Mouse (Mus musculus) regulatory T cell (primary cell): Measurements from ENCODE around the gene Setdb1.
"Not testable (repeated sequence)": the region's sequence is repeated elsewhere in the genome, so short reads cannot be mapped to it uniquely, and the experiment has no call there.

Source experiments
- in situ Hi-C: fragments of 300-600 bp; cut with MboI, MseI; formaldehyde crosslinking; loops from one replicate; pipeline ENCODE4 v1.15.1; 2025; ENCODE audit warnings: high pct_unique_total_duplicates

The Setdb1 gene

DNA sequence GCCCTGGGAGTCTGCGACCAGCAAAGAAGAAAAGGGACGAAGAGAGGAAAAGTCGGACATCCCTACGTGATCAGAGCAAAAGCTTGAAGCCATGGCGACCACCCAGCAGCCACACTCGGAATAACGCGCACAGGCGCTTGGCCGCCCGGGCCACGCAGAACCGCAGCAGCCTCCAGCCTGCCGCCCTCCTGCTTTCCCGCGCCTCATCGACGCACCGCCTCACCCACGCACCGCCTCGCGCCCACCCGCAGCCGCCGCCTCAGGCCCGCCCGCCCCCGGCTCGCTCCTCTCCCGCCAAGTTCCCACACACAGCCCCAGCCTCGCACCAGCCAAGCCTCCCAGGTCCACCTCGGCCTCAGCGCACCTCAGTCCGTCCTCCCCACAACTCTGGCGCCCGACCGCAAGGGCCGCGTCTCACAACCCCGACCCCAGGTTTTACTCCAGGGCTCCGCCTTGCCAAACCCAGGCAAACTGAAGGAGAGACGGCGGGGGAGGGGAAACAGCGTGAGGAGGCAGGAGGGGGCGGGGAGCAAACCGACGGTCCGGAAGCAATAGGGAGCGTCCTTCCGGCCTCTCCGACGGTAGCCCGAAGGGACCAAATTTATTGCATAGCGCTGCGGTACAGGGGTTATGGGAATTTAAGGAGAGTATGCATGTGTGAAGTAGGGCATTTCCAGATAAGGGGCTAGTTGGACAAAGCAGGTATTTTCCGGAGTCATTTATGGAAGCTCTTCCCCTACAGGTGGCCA, at the start of gene Setdb1:
Gene Setdb1, minus strand, starts transcription at position 502 of the 749 bp plus-strand sequence.
- in situ Hi-C loops = not testable (repeated sequence)

- in situ Hi-C loops = no loop called here
Observed at GRCm38 (mm10) chr3:95402741-95403140, 45.7 kb upstream of the Setdb1 start, which contains the start of gene 4930558C23Rik. 4930558C23Rik (minus strand) TSS chr3:95402841.

GRCm38 (mm10) chr3:95394385-95394784, 37.4 kb upstream of the Setdb1 start:
- in situ Hi-C loops = no loop called here

GRCm38 (mm10) chr3:95385401-95386075, 28.5 kb upstream of the Setdb1 start:
- in situ Hi-C loops = no loop called here

GRCm38 (mm10) chr3:95373208-95373607, 16.2 kb upstream of the Setdb1 start:
- in situ Hi-C loops = no loop called here

DNA sequence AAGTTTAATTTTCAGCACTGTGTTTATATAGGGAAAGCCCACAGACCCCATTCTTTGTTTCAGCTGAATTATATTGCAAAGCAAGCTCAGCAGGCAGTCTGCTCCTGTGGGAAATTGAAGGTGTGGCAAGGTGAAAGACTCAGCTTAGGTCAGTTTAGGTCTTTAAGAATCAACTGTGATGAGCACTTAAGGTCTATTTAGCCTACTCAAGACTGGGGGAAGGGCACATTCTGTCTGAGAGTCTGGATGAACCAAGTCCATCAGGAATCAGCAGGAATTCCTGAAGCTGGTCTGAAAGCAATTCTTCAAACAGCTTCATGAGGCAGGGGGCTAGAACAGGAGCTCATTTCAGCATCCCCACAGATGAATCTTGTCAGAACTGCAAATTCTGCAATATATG, 13.1 kb upstream of the Setdb1 start:
- in situ Hi-C loops = no loop called here

DNA sequence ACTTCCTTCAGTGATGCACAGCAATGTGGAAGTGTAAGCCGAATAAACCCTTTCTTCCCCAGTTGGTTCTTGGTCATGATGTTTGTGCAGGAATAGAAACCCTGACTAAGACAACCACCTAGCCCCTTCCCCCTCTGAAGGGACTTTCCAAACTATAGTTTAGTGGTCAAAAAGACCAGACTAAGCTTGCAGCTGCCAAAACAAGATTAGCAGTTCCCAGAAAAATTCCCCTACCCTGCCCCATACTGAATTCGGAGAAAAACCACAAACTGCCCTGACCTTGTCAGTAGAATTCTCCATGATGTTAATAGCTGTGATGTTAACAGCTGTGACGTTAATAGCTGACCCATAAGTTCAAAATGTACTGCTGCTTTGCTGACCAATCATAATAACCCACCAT, 3.3 kb upstream of the Setdb1 start:
- in situ Hi-C loops = not testable (repeated sequence)

DNA sequence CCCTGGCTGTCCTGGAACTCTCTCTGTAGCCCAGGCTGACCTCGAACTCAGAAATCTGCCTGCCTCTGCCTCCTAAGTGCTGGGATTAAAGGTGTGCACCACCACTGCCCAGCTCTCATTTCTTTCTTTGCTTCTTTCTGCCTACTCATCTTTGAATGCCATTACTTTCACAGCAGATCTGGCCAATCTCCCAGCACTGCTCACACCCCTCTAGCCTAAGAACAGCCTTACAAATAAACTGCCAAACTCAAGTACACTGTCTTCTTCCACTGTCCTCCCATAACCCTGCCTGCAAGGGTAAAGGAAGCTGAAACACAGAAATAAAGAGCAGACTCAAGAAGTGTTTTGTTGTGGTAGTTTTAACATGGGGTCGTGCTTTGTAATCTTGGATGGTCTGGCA, 744 bp upstream of the Setdb1 start:
- in situ Hi-C loops = no loop called here

DNA sequence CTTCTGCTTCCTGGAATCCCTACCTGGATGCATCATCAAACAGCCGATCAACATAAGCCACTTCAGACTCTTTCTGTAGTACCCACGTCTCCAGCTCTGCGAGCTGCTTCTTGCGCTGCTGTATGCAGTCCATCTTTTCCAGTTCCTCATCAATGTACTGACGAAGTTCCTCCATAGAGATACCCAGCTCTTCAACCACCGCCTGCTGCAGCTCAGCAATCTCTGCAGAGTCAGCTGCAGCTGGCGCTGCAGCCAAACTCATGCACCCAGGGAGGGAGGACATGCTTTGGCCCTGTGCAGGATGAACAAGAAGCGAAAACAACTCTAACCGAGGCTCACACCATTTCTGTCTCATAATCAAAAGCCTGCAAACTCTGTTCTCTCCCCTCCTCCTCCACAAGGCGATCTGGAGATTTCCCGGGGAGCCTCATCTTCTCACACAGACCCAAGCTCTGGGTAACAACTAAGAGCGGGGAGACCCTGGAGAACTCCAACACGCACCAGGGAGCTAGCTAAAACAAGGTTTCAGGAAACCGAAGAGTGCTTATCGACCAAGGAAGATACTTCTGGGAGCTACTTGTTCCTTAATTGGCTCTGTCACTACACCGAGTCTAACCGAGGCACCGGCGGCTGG, 974 bp downstream of the Setdb1 start:
- in situ Hi-C loops = not testable (repeated sequence)

DNA sequence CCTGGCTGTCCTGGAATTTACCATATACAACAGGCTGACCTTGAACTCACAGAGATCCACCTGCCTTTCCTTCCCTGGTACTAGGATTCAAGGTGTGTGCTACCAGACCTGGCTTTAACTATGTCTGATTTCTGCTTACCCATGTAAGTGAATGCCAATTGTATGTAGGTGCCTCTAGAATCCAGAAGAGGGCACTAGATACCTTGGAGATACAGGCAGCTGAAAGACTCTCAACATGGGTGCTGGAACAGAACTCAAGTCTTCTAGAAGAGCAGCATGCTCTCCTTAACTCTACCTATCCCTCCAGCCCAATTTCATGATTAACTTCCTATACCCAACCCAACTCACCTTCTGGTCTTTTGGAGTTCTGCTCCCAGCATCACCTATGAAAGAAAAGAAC, 7.5 kb downstream of the Setdb1 start:
- in situ Hi-C loops = loop anchor here (10.0 kb wide), 1 partner anchor 105 kb away; no protein-coding TSS in a partner anchor

DNA sequence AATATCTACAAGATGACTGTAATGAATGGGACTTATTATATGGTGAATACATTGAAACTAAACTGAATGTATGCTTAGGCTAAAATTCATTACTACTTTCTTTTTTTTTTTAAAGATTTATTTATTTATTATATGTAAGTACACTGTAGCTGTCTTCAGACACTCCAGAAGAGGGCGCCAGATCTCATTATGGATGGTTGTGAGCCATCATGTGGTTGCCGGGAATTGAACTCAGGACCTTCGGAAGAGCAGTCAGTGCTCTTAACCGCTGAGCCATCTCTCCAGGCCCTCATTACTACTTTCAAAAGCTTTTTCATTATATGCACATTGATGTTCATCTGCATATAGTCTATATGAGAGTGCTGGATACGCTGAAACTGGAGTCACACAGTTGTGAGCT, 8.7 kb downstream of the Setdb1 start:
- in situ Hi-C loops = loop anchor here (10.0 kb wide), 1 partner anchor 106 kb away; no protein-coding TSS in a partner anchor

DNA sequence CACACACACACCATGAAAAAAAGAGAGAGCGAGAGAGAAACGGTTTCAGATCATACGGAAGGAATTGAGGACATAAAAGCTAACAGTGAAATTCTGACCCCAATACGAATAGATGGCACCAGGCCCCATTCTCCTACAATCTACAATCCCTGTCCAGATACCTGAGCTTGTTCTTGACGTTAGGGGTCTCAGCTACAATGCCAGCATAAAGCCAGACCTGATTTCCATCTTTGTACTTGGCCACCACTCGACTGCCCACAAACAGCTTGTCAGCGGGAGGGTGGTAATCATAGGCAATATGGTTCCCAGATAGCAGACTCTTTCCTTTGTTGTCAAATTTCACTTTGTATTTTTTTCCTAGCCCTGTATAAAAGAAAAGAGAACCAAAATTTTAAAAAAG, 10.5 kb downstream of the Setdb1 start:
- in situ Hi-C loops = loop anchor here (10.0 kb wide), 1 partner anchor 108 kb away; no protein-coding TSS in a partner anchor

GRCm38 (mm10) chr3:95343356-95344000, 13.5 kb downstream of the Setdb1 start:
- in situ Hi-C loops = loop anchor here (10.0 kb wide), 1 partner anchor 111 kb away; no protein-coding TSS in a partner anchor

GRCm38 (mm10) chr3:95338251-95338650, 18.8 kb downstream of the Setdb1 start:
- in situ Hi-C loops = no loop called here

DNA sequence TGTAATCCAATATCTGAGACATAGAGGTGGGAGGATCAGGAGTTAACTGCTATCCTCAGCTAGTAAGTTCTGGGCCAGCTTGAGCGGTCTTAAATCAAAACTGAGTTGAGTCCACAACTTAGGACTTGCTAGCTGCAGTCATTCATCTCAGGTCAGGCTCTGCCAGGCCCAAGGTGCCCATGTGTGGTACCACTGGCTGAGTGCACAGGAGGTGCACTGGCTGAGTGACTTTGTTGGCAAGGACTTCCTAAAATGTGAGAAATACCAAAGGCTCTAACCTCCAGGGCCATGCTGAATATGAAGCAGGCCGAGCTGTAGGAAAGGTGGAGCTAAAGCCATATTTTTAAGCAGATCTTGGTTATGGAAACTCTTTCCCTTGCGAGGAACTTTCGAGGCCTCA, 19.7 kb downstream of the Setdb1 start:
- in situ Hi-C loops = no loop called here

DNA sequence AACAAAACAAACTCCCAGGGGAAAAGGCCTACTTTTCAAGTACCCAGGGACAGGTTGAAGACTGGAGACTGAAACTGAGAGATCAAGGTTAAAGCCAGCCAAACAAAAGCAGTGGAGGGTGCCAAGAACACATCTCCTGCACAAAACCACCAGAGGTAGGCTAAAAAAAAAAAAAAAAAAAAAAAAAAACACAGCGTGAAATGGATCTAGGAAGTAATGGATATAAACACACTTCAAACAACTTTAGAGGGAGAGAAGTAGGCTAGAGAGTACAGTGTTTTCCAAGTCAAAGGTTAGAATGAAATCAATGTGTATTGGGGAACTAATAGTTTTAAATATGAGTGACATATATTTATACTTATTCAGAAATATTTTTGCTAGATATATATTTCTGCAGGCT, 25.5 kb downstream of the Setdb1 start:
- in situ Hi-C loops = no loop called here

GRCm38 (mm10) chr3:95328803-95329404, 28.1 kb downstream of the Setdb1 start:
- in situ Hi-C loops = no loop called here

DNA sequence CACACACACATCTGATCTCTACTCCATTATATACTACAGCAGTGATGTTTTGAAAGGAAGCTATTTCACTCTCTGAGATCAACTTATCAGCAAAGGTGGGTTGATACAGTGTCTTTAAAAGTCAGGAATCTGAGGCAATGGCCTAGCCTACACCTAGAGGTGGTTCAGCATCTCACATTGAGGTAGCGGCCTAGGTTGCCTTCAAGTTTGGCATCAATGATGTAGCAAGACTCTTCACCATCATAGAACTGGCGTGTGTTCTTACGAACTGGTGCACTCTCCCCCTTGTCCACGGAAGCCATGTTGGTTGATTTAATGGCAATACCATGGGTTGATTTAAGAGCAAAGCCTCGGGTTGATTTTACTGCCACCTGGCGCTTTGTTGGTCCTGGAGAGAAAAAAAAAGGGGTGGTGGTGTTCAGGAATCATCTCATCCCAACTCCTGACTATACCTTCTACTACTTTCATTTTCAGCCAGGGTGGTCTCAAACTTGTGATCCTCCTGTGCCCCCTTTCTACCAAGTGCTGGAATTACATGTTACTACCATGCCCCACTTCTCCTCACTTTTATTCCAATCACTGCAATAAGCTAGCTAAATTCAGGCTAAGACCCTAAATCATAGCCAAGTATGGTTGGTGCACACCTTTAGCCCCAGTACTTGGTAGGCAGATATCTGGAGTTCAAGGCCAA, 32.4 kb downstream of the Setdb1 start:
- in situ Hi-C loops = no loop called here

DNA sequence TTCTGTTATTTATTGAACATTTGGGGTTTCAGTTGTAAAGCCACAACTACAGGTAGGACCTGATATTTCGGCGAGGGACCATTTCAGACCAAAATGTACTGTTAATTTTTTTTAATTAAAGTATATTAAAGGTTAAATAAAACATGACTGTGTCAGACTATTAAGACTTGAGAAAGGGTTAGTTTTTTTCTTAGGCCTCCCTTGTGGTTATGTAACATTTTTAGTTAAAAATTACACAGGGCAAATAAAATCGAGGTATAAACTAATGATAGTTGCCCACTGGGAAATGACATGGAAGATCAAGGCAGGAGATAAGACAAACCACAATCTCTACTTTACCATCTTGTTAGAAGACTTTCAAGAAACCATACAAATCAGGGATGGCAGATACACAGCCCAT, 33.6 kb downstream of the Setdb1 start:
- in situ Hi-C loops = no loop called here

DNA sequence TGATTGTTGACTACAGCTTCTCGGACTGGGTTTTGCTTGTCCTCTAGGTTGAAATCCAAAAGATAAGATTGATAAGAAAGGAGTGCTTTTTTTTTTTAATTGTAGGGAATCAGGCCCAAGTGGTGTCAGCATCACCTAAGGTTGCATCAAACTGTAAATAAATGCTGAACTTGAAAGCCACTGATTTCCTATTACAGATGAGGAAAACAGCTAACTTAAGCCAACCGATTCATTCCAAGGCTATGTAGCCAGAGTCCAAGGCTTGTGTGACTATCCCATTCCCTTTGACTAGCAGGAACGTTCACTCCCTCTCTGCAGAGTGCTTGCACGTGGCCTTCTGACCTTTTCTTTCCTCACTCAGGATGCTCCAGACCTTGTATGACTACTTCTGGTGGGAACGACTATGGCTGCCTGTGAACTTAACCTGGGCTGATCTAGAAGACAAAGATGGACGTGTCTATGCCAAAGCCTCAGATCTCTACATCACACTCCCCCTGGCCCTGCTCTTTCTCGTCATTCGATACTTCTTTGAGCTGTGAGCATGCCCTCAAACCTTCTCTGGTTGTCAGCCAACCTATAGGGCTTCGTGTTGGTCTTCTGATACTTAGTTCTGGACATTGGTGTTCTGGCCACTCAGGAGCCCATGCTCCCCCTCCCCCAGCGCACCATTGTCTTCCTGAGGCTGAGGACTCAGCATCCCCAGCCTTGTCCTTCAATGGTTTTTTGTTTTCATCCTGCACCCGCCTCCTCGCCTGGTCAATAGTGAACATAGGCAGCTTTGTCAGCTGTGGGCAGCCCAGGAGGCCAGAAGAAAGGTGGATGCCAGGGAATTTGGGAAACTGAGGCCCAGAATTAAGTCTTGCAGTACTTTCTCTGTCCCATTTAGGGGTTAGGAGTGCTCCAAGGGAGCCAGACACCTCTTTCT, 37.0 kb downstream of the Setdb1 start:
- in situ Hi-C loops = no loop called here
